Mouse (Mus musculus) liver, postnatal 0 days (tissue): ENCODE results near the gene Dtx3. TPM values are rescaled to one million over a fixed set of nuclear protein-coding genes. Genes with fewer than 3 reads are reported as not detected.

Source experiments
- ATAC-seq: fragments of 200-750 bp; cut with Nextera tagmentation; 2 replicates; pipeline ENCODE4 v1.8.0; 2017; ENCODE audit warnings: mild to moderate bottlenecking, moderate library complexity
- DNase-seq: peaks from one replicate; pipeline ENCODE4 v3.0.0-alpha.2; 2016
- H3K27ac ChIP-seq: fragments of 300-500 bp; sonication (generic); 2 replicates; pipeline ENCODE4 v1.5.1; 2014; ENCODE audit warnings: antibody characterized with exemption, moderate library complexity, mild to moderate bottlenecking, low read depth
- H3K27me3 ChIP-seq: fragments of 300-500 bp; sonication (generic); 2 replicates; pipeline ENCODE4 v1.6.1; 2014; ENCODE audit warnings: low read length, control low read depth, mixed read lengths; ENCODE audit not compliant: insufficient read depth
- H3K36me3 ChIP-seq: fragments of 300-500 bp; sonication (generic); replicated peaks from 2 replicates; pipeline ENCODE4 v1.6.1; 2014; ENCODE audit warnings: mild to moderate bottlenecking, control low read depth, low read length, moderate library complexity, mixed read lengths; ENCODE audit not compliant: insufficient read depth
- H3K4me1 ChIP-seq: fragments of 300-500 bp; sonication (generic); 2 replicates; pipeline ENCODE4 v1.6.1; 2014; ENCODE audit warnings: antibody characterized with exemption, mild to moderate bottlenecking, control low read depth; ENCODE audit not compliant: insufficient read depth
- H3K4me2 ChIP-seq: fragments of 300-500 bp; sonication (generic); 2 replicates; pipeline ENCODE4 v1.6.1; 2014; ENCODE audit warnings: low read depth, mild to moderate bottlenecking, low read length, moderate library complexity, mixed read lengths
- H3K4me3 ChIP-seq: fragments of 300-500 bp; sonication (generic); 2 replicates; pipeline ENCODE4 v1.5.1; 2014; ENCODE audit warnings: low read depth, low read length
- H3K9ac ChIP-seq: fragments of 300-500 bp; sonication (generic); replicated peaks from 2 replicates; pipeline ENCODE4 v1.6.1; 2014; ENCODE audit warnings: mild to moderate bottlenecking, moderate library complexity
- H3K9me3 ChIP-seq: fragments of 300-500 bp; sonication (generic); 2 replicates; pipeline ENCODE4 v1.6.1; 2016; ENCODE audit warnings: mild to moderate bottlenecking, control low read depth, low read length, mixed read lengths
- CTCF ChIP-seq: sonication (generic); IDR thresholded peaks from 2 replicates; pipeline ENCODE4 v1.5.1; 2016; ENCODE audit warnings: antibody characterized with exemption, low read depth
- EP300 ChIP-seq: IDR thresholded peaks from 2 replicates; pipeline ENCODE4 v1.6.1; 2016; ENCODE audit warnings: antibody characterized with exemption, low read depth, mild to moderate bottlenecking
- WGBS: fragments of 180-500 bp; shearing (Covaris S2); extraction: QIAGEN DNeasy Blood & Tissue Kit; methylation state at CpG from one replicate; pipeline ENCODE4 v1.1.7; 2014; ENCODE audit not compliant: insufficient replicate concordance; 5-methylcytosine and 5-hydroxymethylcytosine counted together
- polyA plus RNA-seq: library from polyadenylated mRNA; unstranded; fragments of >200 nt; fragmentation: Nextera tagmentation; extraction: Ambion mirVana; gene quantifications from 2 replicates; pipeline ENCODE4 v1.2.1, GENCODE M21; 2015

Dtx3 gene
- polyA plus RNA-seq, 1 experiment from 2014 or later, result 8.9 TPM

GRCm38 (mm10) chr10:127228897-127229296 lies 33.4 kb upstream of the Dtx3 start:
- no peak overlapping the region for H3K4me2 ChIP-seq
- H3K4me3 ChIP-seq, result no peak overlapping the region
- TF ChIP-seq EP300, result no peak
- TF ChIP-seq CTCF, result peak; percentile 91
- peak; percentile 78 for ATAC-seq
- no peak overlapping the region for H3K27ac ChIP-seq
- no peaks in the 10 kb centered on the region; the same call in none of the 2 replicates for H3K27me3 ChIP-seq
- no peaks in the 10 kb centered on the region for H3K9me3 ChIP-seq
- no peaks in the 10 kb centered on the region for H3K36me3 ChIP-seq
- no peak overlapping the region for H3K9ac ChIP-seq
- peak; percentile 44 for DNase-seq
- 21% methylated on average over 4 of the region's 4 CpGs for WGBS
- H3K4me1 ChIP-seq, result peaks cover 4% of the 10 kb centered on the region; the same call in 1 of the 2 replicates

DNA sequence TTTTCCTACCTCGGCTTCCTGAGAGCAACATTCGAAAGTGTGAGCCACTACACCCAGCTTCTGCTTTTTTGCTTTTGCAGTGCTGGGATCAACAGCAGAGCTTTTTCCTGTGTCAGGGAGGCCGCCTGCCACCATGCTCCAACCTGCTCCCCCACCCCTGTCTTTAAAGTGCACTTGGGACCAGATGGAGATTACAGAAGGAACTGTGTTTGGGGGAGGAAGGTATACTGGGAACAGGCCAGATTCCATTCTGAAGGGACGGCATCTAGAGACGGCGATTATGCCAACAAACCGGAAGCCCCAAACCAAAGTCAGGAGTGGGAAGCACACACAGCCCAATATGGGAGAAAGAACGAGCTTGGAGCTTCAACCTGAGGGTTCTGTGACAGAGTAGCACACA lies 31.6 kb upstream of the Dtx3 start:
- no peak overlapping the region for H3K4me2 ChIP-seq
- H3K4me1 ChIP-seq, result peaks cover 4% of the 10 kb centered on the region; the same call in 1 of the 2 replicates
- TF ChIP-seq EP300 (no peak), CTCF (no peak)
- ATAC-seq, result no peak
- 51% methylated on average over 8 of the region's 8 CpGs for WGBS
- no peak overlapping the region for H3K4me3 ChIP-seq
- no peaks in the 10 kb centered on the region; the same call in none of the 2 replicates for H3K27me3 ChIP-seq
- H3K36me3 ChIP-seq, result no peaks in the 10 kb centered on the region
- no peak for DNase-seq
- no peak overlapping the region for H3K9ac ChIP-seq
- no peaks in the 10 kb centered on the region for H3K9me3 ChIP-seq
- no peak overlapping the region for H3K27ac ChIP-seq

DNA sequence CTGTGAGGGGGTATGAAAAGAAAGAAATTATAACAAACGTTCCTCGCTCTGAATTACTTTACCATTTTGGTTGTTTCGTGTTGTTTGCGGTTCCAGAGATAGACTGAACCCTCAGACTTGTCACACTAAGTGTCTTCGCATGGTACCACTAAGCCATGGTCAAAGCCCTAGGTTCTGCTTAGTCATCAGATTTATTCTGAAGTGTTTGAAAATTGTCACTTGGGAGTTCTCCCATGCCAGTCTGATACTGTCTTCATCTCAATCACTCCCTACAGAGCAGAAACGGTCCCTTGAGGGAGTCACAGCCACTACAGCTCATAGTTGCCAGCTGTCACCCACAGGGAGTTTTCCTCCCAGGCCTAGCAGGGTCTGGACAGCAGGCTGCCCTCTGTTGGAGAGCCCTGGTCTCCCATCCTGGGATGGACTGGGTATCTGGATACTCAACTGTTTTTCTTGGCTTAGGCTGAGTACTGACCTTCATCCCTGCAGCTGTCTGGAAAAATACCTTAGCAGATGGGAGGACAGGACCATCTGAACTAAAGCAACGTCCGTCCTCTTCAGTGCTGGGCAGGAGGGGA lies 30.9 kb upstream of the Dtx3 start:
- Histone ChIP-seq H3K36me3 (no peaks in the 10 kb centered on the region), H3K4me3 (no peak overlapping the region), H3K4me1 (peaks cover 4% of the 10 kb centered on the region; the same call in 1 of the 2 replicates), H3K4me2 (no peak overlapping the region), H3K9me3 (no peaks in the 10 kb centered on the region), H3K27ac (no peak overlapping the region), H3K27me3 (no peaks in the 10 kb centered on the region; the same call in none of the 2 replicates), H3K9ac (no peak overlapping the region)
- 62% methylated on average over 8 of the region's 8 CpGs for WGBS
- TF ChIP-seq EP300, result no peak
- peak; percentile 51 for TF ChIP-seq CTCF
- DNase-seq (no peak), ATAC-seq (no peak)

- ATAC-seq (no peak), DNase-seq (no peak)
- peaks cover 4% of the 10 kb centered on the region; the same call in 1 of the 2 replicates for H3K4me1 ChIP-seq
- no peaks in the 10 kb centered on the region for H3K9me3 ChIP-seq
- H3K27ac ChIP-seq, result no peak overlapping the region
- no peak overlapping the region for H3K4me2 ChIP-seq
- no peaks in the 10 kb centered on the region; the same call in none of the 2 replicates for H3K27me3 ChIP-seq
- WGBS, result 35% methylated on average over 10 of the region's 10 CpGs
- no peak overlapping the region for H3K4me3 ChIP-seq
- no peak overlapping the region for H3K9ac ChIP-seq
- TF ChIP-seq EP300, result no peak
- no peak for TF ChIP-seq CTCF
- H3K36me3 ChIP-seq, result no peaks in the 10 kb centered on the region
Measured at GRCm38 (mm10) chr10:127225732-127226131, 30.2 kb upstream of the Dtx3 start.

DNA sequence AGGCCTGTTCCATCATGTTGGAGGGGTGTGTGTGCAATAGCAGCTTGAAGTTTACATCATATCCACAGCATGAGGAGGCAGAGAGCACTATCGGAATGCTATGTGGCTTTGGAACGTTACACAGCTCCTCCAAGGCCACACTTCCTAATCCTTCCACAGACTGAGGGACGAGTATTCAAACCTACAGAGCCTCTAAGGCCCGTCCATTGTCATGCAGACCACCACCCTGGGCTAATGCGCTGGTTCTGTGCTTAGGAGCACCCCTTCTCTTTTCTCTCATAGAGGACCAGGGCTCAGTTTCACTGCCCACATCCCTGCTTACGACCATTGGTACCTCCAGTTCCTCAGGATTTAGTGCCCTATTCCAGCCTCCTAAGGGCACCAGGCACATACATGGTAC lies 29.7 kb upstream of the Dtx3 start:
- no peaks in the 10 kb centered on the region for H3K9me3 ChIP-seq
- no peak overlapping the region for H3K9ac ChIP-seq
- no peaks in the 10 kb centered on the region; the same call in none of the 2 replicates for H3K27me3 ChIP-seq
- ATAC-seq, result no peak
- TF ChIP-seq EP300 (no peak), CTCF (no peak)
- no peak for DNase-seq
- H3K4me3 ChIP-seq, result no peak overlapping the region
- peaks cover 4% of the 10 kb centered on the region; the same call in 1 of the 2 replicates for H3K4me1 ChIP-seq
- WGBS, result 60% methylated on average over 6 of the region's 6 CpGs
- no peak overlapping the region for H3K27ac ChIP-seq
- no peak overlapping the region for H3K4me2 ChIP-seq
- H3K36me3 ChIP-seq, result no peaks in the 10 kb centered on the region

DNA sequence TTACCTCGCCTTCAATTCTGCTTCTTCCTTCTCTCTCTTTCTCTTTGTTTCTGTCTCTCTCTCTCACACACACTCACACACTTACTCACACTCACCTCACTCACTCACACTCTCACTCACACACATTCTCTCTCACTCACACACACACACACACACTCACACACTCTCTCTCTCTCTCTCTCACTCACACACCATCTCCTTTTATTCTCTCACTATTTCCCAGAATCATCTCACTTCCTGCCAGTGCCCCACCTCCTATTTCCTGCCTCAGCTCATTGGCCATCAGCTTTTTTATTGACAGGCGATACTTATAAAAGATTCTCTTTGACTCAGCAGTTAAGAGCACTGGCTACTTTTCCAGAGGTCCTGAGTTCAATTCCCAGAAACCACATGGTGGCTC lies 22.8 kb upstream of the Dtx3 start:
- no peaks in the 10 kb centered on the region for H3K27me3 ChIP-seq
- H3K4me2 ChIP-seq, result no peak overlapping the region
- H3K9me3 ChIP-seq, result no peaks in the 10 kb centered on the region
- DNase-seq (no peak), ATAC-seq (no peak)
- no peak overlapping the region for H3K9ac ChIP-seq
- H3K4me3 ChIP-seq, result no peak overlapping the region
- no peaks in the 10 kb centered on the region for H3K36me3 ChIP-seq
- no peak for TF ChIP-seq EP300
- TF ChIP-seq CTCF, result no peak
- no peak overlapping the region for H3K27ac ChIP-seq
- WGBS, result 87% methylated on average over 2 of the region's 2 CpGs
- H3K4me1 ChIP-seq, result no peaks in the 10 kb centered on the region

- no peak for ATAC-seq
- no peaks in the 10 kb centered on the region for H3K36me3 ChIP-seq
Measured at GRCm38 (mm10) chr10:127217177-127217576, 21.6 kb upstream of the Dtx3 start.

More at GRCm38 (mm10) chr10:127217177-127217576, 21.6 kb upstream of the Dtx3 start:
- H3K4me3 ChIP-seq, result no peak overlapping the region
- H3K27me3 ChIP-seq, result no peaks in the 10 kb centered on the region
- H3K9me3 ChIP-seq, result no peaks in the 10 kb centered on the region
- no peak overlapping the region for H3K27ac ChIP-seq
- TF ChIP-seq CTCF (no peak), EP300 (no peak)
- DNase-seq, result no peak
- no peak overlapping the region for H3K9ac ChIP-seq
- no peak overlapping the region for H3K4me2 ChIP-seq
- no peaks in the 10 kb centered on the region for H3K4me1 ChIP-seq
